Mouse (Mus musculus) liver, adult 2 months (tissue): ENCODE results near the gene Pkn1.
A peak's percentile ranks its signal among the peaks of the same experiment; 100 is the strongest.

ENCODE experiments used
- CTCF ChIP-seq: fragments of 200-500 bp; IDR thresholded peaks from 2 replicates; pipeline ENCODE4 v1.5.1; 2011; ENCODE audit warnings: low read depth, low read length, control low read depth
- POLR2A ChIP-seq: fragments of 200-500 bp; IDR thresholded peaks from 2 replicates; pipeline ENCODE4 v1.6.1; 2011; ENCODE audit warnings: low read length, control low read depth; ENCODE audit not compliant: insufficient read depth; ENCODE audit errors: extremely low read depth

GRCm38 (mm10) chr8:83652744-83653661, 46.0 kb downstream of the Pkn1 start:
- TF ChIP-seq CTCF (no peak), POLR2A (0 out of 2 replicates have a peak, but pooled peaks have one; percentile 59)
